Mouse (Mus musculus) liver, postnatal 0 days (tissue): Measurements from ENCODE around the gene Wdr77.
"Not testable (repeated sequence)": the region's sequence is repeated elsewhere in the genome, so short reads cannot be mapped to it uniquely, and the experiment has no call there.

Experiments
- CTCF ChIP-seq: sonication (generic); IDR thresholded peaks from 2 replicates; pipeline ENCODE4 v1.5.1; 2016; ENCODE audit warnings: antibody characterized with exemption, low read depth
- EP300 ChIP-seq: IDR thresholded peaks from 2 replicates; pipeline ENCODE4 v1.6.1; 2016; ENCODE audit warnings: antibody characterized with exemption, low read depth, mild to moderate bottlenecking

- TF ChIP-seq EP300, CTCF: not testable (repeated sequence)
These were observed 42.7 kb upstream of the Wdr77 start for GRCm38 (mm10) chr3:105916455-105916854.
